Mouse (Mus musculus) left cerebral cortex, adult 2 months (tissue): ENCODE measurements around the gene Teddm1a. TPM values are rescaled to one million over a fixed set of nuclear protein-coding genes. Genes with fewer than 3 reads are reported as not detected.

ENCODE experiments used
- DNase-seq, 2 experiments: peaks; one replicate each; pipeline ENCODE4 v3.0.0; 2021 to 2022; ENCODE audit warnings: low spot score in 2 of 2, mixed read lengths in 1 of 2; ENCODE audit errors: extremely low spot score in 1 of 2
- H3K27ac ChIP-seq: fragments of 200-600 bp; 2 replicates; pipeline ENCODE4 v1.8.1; 2022
- H3K4me3 ChIP-seq: fragments of 200-600 bp; 2 replicates; pipeline ENCODE4 v1.8.1; 2022
- CTCF ChIP-seq: fragments of 200-600 bp; IDR thresholded peaks from 2 replicates; pipeline ENCODE4 v1.8.1; 2022; ENCODE audit warnings: antibody characterized with exemption, mild to moderate bottlenecking, moderate library complexity
- intact Hi-C: fragments of 180-260 bp; cut with DNase I; formaldehyde crosslinking; loops from one replicate; pipeline ENCODE4 v1.15.1; 2025
- total RNA-seq, 2 experiments: library from RNA; stranded (reverse); gene quantifications; 2 replicates each; pipeline ENCODE4 v1.2.3; 2021

Gene Teddm1a
- total RNA-seq, 2 experiments from 2014 or later = not detected

DNA sequence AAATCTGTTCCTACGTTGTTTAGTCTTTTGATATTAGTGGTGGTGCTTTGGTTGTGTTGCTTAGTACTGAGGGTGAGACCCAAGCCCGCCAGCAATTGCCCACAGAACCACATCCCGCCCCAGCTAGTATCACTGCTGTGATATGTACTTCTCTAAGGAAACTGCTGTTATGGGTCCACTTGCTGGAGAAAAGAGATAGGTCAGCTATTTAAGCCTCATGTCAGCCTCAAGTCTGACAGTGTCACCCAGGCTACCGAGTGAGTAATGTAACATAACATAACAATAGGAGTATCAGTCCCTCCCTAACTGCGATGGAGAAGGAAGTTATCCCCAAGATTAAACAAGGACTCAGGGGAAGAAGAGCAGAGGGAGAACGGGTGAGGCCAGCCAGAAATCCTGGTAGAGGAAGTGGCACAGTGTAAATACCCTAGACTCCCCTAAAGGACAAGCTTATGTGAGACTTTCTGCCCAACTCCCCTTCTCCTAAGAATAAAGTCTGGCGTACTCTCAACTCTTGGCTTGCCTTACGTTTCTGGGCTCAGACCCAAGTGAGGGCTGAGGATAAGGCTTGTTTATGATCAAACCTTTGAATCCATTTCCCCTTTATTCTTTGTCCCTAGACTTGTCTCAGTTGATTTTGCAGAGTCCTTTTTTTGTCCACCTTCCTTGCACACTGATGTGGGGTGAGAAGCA lies 2.8 kb downstream of the Teddm1a start:
- intact Hi-C loops = no loop called here
- no peak for DNase-seq
- H3K27ac ChIP-seq = no peak overlapping the region
- no peak overlapping the region for H3K4me3 ChIP-seq
- TF ChIP-seq CTCF = no peak

- intact Hi-C loops = loop anchor here (1.0 to 5.0 kb wide), 4 partner anchors 137 to 832 kb away; no protein-coding TSS in a partner anchor
- peak; percentile 91 for TF ChIP-seq CTCF
- Histone ChIP-seq H3K27ac (peak overlapping the region; percentile 16; the same call in 1 of the 2 replicates), H3K4me3 (no peak overlapping the region)
- DNase-seq = peak; percentile 79 to 80
Measured at GRCm38 (mm10) chr1:153894979-153895378, 3.4 kb downstream of the Teddm1a start.

DNA sequence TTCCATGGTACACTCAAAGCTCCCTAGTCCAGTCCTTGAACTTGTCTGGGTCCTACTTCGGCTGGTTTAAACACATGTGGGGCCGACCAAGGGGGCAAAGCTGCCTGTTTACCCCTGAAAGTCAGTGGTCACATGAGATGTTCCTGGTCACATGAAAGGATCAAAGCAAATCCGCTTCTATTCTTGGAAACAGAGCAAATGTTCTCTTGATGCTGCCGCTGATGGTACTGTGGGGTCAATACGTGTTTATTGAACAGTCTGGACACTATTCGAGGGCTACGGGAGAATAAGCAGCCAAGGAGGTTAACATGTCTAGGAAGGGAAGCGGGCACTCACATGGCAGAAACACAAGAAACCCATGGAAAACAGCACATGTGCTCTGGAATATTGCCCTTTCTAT lies 5.7 kb downstream of the Teddm1a start:
- TF ChIP-seq CTCF = no peak
- no peak for DNase-seq
- Histone ChIP-seq H3K4me3 (no peak overlapping the region), H3K27ac (no peak overlapping the region)
- intact Hi-C loops = loop anchor here (5.0 kb wide), 1 partner anchor 830 kb away; no protein-coding TSS in a partner anchor

DNA sequence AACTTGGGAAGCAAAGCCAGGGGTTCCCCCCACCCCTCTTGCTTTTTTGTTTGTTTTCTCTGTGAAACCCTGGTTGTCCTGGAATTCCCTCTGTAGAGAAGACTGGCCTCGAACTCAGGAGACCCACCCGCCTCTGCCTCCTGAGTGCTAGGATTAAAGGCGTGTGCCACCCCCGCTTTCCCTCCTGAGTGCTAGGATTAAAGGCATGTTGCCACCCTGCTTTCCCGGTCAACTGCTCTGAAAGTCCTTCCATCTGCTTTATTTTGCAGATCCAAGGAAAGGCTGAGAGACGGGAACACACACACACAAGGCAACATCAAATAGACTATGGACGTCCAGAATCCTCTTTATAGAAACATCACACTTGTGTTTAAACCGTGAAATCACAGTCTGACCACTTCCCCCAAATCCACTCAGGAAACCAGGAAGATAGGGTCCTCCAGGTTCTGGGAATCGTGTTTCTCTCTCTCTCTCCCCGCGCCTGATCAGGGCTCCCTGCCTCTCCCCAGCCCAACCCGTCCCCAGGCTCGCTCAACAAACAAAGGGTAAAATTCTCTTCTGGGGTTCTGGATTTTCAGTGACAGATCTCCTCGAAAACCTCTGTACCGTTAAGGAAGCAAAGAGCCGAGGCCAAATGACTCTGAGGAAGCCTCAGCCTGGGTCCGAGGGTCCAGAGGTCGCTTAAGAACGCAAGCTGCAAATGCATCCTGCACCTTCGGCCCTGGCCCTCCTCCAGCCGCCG lies 7.6 kb downstream of the Teddm1a start:
- no peak for DNase-seq
- intact Hi-C loops = loop anchor here (5.0 kb wide), 1 partner anchor 828 kb away; no protein-coding TSS in a partner anchor
- no peak for TF ChIP-seq CTCF
- peak overlapping the region; percentile 88 for H3K27ac ChIP-seq
- peak overlapping the region; percentile 59 for H3K4me3 ChIP-seq

- TF ChIP-seq CTCF = no peak
Measured at GRCm38 (mm10) chr1:153899731-153900380, 8.3 kb downstream of the Teddm1a start, which contains the start of the genes Glul and Teddm2. Glul (plus strand) TSS chr1:153899944. Teddm2 (minus strand) TSS chr1:153900228.

DNA sequence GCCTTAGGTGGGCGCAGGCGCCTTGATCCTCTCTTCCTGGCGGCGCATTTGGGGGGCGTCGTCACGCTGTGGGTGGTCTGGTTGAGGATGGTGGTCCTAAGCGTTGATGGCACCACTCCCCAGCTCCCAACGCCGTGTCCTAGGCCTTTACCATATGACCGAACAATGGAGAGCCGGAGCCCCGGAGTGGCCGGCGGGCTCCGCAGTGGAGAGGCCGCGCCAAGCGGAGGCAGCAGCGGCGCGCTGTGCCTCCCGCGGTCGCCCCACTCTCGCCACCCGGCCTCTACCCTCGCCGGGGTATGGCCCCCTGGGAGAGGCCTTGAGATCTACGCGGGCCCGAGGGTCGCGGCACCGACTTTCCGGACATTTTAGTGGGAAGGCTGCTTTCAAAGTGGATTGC lies 8.8 kb downstream of the Teddm1a start:
- Histone ChIP-seq H3K4me3 (peak overlapping the region; percentile 59), H3K27ac (peak overlapping the region; percentile 88)
- no peak for TF ChIP-seq CTCF
- peak in 1 of 2 experiments; percentile 47 for DNase-seq
- intact Hi-C loops = no loop called here

More at GRCm38 (mm10) chr1:153899731-153900380, 8.3 kb downstream of the Teddm1a start, which contains the start of the genes Glul and Teddm2:
- intact Hi-C loops = loop anchor here (5.0 kb wide), 1 partner anchor 827 kb away; no protein-coding TSS in a partner anchor
- DNase-seq = peak; percentile 89 to 94
- Histone ChIP-seq H3K27ac (peak within 1 kb of the TSS; percentile 88), H3K4me3 (peak within 1 kb of the TSS; percentile 59)

GRCm38 (mm10) chr1:153900860-153901730 lies 9.6 kb downstream of the Teddm1a start:
- no peak for TF ChIP-seq CTCF
- no peak for DNase-seq
- peak overlapping the region; percentile 59 for H3K4me3 ChIP-seq
- intact Hi-C loops = no loop called here
- peak overlapping the region; percentile 88 for H3K27ac ChIP-seq

DNA sequence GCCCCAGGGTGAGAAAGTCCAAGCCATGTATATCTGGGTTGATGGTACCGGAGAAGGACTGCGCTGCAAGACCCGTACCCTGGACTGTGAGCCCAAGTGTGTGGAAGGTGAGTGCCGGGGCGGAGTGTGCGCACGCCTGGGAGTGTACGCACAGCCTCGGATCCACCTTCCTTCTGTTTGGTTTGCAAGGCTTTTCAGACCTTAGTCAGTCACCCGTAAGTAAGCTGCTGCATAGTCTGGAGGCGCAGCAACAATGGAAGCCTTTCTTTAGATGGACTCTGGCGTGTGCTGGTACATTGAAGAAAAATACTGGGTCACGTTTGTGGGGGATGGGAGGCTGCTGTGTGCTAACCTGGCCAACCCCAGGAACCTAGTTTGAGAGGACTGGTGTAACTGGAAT lies 11.5 kb downstream of the Teddm1a start:
- H3K4me3 ChIP-seq = peak overlapping the region; percentile 59
- intact Hi-C loops = no loop called here
- peak overlapping the region; percentile 88 for H3K27ac ChIP-seq
- no peak for TF ChIP-seq CTCF
- DNase-seq = no peak

DNA sequence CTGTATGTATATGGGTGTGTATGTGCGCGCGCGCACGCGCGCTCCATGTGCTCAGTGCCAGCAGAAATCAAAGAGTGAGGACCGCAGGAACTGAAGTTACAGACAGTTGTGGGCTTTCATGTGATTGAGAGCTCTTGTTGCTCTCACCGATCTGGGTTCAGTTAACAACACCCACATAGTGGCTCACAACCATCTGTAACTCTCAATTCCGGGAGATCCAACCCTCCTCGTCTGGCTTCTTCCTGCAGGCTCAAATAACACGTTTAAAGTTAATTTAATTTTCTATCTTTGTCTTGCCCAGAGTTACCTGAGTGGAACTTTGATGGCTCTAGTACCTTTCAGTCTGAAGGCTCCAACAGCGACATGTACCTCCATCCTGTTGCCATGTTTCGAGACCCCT lies 12.7 kb downstream of the Teddm1a start:
- DNase-seq = no peak
- Histone ChIP-seq H3K27ac (peak overlapping the region; percentile 74; the same call in 1 of the 2 replicates), H3K4me3 (peak overlapping the region; percentile 59)
- intact Hi-C loops = no loop called here
- TF ChIP-seq CTCF = no peak

DNA sequence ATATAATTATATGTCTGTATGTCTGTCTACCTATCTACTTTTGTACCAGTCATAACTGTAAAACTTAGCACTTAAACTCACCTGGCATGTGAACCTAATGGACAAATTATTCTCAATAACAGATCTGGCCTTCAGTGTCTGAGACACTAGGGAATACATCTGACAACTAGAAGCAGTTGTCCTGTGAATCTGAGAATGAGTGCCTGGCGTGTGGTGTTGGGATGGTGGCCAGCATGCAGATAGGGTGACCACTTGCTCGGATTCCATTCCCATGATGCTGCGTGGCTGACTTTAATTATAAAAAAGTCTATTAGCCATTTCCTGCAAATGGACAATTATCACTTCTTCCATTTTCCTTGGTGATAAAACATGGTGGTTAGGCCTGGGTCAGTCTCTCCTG lies 14.3 kb downstream of the Teddm1a start:
- TF ChIP-seq CTCF = no peak
- no peak for DNase-seq
- intact Hi-C loops = no loop called here
- H3K4me3 ChIP-seq = peak overlapping the region; percentile 59
- peak overlapping the region; percentile 36; the same call in 1 of the 2 replicates for H3K27ac ChIP-seq

GRCm38 (mm10) chr1:153908208-153908607 lies 16.7 kb downstream of the Teddm1a start:
- TF ChIP-seq CTCF = no peak
- intact Hi-C loops = no loop called here
- H3K27ac ChIP-seq = no peak overlapping the region
- no peak overlapping the region for H3K4me3 ChIP-seq
- no peak for DNase-seq
